Mouse (Mus musculus): ENCODE data around the gene Asah2.
"Not testable (repeated sequence)": the region's sequence is repeated elsewhere in the genome, so short reads cannot be mapped to it uniquely, and the experiment has no call there.

Asah2 gene

DNA sequence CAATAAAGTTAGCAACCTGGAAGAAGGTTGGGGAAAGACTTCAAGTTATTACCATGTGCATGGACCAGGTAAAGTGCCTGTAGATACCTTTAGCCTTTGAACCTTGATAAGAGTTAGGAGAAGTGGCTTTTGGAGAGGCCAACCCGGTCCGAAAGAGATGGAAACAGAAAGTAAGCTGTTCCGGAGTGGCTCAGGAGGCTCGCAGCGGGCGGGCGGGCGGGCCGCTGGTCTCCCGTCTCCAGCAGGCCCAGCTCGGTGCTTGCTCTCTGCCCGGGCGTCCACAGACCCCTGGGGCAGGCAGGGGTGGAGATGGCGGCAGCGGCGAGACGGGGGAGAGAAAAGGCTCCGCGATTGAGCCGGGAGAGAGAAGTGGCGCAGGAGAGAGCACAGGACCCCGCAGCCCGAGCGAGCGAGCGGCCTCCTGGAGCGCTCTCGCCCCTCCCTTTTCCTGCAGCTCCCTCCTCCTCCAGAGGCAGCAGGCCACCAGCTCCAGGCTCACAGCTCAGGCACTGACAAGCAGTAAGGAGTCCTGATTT lies at the start of gene Asah2:
Gene Asah2, minus strand, starts transcription at position 441 of the 536 bp plus-strand sequence.
- DNase-seq (ENCODE audit: inconsistent ontology term) = peak; percentile 84

DNA sequence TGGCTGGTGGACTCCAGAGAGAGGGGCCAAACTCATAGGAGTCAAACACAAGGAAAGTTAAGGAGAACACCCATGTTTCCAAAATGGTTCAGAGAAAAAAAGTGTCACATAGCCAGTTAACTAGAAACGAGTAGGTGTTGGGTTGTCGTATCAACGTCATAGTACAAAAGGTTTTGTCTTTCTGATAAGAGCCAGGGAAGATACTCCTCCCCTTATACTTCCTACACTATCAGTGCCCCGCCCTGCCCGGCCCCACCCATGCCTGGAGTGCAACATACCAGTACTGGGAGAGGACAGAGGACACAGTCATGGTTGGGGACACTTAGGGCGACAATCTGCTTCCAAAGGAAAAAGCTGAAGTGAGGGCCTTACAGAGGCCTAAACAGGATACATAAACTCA lies 49.0 kb upstream of the Asah2 start:
- DNase-seq (ENCODE audit: inconsistent ontology term) = no peak

DNA sequence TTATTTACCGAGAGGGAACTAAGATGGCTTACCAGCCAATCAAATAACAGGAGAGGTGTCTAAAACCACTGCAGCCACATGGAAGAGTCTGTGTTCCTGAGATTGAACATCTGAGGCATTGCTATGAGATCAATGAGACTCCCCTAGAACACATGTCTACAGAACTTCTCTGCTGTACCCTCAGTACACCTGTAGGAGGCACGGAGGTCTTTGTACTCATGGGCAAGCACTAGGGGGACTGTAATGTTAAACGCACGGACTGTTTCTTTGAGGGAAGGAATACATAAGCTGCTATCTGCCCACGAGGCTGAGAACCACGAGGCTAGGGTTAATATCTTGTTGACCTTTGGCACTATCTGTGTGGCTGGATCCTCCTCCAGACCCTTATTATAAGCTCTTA lies 44.5 kb upstream of the Asah2 start:
- no peak for DNase-seq (ENCODE audit: inconsistent ontology term)

DNA sequence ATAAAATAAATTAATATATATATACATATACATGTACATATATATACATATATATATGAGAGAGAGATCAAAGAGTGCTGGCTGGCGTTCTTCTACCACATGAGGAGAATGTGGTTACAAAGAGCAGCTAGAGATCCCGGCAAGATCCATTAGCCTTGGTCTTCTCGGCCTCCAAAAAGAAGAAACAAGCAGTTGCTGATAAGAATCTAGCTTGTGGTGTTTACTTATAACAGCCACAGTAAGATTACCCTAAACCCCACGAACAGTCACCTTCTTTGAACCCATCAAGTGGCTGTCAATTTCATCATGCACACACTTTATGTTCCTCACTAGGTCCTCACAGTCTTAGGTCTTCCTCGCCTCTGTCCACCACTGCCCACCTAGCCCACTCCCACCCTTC lies 40.7 kb upstream of the Asah2 start:
- DNase-seq (ENCODE audit: inconsistent ontology term) = no peak

DNA sequence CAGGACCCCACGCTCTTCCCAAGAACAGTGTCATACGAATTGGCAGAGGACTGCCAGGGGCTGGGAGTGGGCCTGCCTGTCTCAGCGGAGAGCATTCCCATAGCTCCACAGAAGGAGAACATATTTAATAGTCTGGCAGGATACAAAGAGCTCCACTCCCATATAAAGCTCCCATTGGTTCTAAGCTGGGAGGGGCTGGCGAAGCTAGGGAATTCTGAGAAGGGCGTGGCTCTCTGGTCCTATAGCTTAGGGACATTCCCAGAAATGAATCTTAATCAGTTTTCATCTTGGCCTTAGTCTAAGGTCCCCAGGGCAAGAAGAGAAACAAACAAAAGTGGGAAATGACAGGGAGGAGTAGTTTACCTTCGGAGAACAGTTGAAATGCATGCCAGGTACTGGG lies 34.4 kb upstream of the Asah2 start:
- no peak for DNase-seq (ENCODE audit: inconsistent ontology term)

- no peak for DNase-seq (ENCODE audit: inconsistent ontology term)
These were observed 30.5 kb upstream of the Asah2 start for GRCm38 (mm10) chr19:32138361-32139088.

DNA sequence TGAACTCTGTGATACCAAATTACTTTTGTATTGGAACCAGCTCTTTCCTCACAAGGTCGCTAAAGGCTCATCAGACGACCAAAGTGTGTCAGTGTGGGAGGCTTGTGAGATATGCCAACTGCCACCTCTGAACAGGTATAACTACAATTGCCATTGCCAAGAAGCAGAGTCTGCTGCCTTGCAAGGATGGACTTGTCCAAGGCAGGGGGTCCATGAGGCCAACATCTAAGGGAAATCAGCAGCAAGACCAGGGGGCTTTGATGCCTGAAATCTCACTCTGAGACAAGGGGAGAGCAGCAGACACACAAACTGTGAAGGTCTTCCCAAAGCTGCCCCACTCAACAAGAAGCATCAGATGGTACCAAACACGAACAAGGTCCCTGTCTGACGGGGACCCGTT lies 29.9 kb upstream of the Asah2 start:
- DNase-seq (ENCODE audit: inconsistent ontology term) = no peak

DNA sequence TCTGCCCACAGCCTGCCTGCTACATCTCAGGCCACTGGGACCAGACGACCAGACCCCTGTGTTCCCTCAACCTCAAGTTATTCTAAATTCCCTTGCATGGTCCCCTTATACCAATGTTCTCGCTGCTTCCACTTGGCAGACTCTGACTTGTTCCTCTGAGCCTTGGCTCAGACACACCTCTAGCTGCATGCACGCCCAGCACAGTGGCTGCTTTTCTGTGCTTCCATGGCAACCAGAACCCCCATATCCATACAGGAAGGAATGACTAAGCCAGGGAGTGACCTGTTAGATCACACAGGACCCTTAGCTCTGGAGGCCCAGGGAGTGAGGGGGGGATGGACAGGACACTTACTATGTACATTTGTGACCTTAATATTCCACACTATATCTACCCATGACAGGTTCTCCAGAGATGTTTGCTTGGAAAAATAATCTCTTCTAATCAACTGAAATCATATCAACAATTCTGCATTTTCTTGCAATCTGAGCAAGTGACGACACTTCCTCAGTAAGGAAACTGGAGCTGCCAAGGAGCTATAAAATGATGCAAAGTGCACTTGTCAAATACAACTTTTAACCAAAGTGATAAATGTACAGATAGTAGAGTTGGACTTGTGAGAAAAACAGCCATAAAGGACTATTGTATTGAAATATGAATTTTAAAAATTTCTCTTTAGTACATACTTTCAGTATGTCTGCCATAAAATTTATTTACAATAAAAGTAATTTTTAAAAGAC lies 29.0 kb upstream of the Asah2 start:
- peak; percentile 11 for DNase-seq (ENCODE audit: inconsistent ontology term)

- DNase-seq (ENCODE audit: inconsistent ontology term) = not testable (repeated sequence)
These were observed 23.9 kb upstream of the Asah2 start for GRCm38 (mm10) chr19:32131707-32132488.

DNA sequence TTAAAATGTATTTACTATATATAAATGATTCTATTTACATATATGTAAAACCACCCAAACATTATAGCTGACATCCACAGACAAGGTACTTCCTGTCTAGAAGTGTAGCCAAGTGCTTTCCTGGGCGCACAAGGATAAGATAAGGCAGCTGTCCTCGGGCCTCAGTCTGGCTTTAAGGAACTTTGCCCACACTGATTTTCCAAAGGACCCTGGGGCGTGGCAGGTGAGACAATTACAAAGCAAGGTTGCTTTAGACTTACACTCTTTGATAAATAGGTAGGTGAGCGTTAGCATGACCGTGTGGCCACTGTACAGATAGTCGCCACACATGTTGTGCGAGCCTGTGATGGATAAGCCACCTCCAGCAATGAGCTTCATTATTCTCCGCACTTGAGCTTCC lies 21.3 kb upstream of the Asah2 start:
- no peak for DNase-seq (ENCODE audit: inconsistent ontology term)

DNA sequence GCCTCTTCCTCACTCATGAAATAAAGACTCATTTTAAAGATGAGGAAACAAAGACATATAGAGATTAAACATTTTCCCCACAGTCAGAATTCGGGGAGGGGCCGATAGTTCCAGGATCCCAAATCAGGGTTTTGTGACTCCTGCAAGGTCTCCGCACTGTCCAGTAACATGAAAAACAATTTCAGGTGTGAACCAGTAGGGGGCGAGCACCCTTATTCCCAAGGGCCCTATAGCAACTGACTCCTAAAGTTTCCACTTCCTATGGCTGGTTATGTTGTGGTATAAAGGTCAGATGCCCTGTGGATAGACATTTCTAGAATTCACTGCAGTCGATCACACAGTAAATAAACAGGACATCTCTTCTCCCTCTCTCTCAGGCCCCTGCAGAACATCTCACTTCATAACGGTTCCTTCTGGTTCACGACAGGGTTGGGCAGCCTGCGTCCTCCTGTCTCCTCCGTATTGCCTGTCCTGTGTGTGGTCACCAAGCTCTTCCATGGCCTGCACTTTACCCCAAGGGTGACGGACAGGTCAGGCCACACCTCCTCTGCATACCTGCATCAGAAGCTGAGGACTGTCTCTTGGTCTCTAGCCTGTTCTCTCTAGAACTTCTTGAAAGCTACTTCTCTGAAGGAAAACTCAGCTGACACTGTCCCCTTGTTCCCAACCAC lies 19.3 kb upstream of the Asah2 start:
- no peak for DNase-seq (ENCODE audit: inconsistent ontology term)

DNA sequence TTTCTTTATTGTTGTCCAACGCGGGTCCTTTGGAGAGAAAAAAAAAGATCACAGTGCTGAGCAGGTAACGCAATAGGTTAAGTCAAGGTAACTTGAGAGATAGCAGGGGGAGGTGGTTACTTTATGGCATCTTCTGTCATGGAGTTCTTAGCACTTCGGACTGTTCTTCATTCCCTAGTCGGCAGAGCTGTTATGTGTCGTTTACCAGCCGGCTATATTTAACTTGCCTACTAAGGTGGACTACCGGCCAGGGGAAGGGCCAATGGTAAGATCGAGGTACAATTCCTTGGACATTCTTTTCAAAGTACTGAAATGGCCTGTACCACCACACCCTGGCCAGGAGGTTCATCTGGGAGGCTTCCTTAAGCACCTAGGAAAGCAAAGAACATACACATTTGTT lies 16.1 kb upstream of the Asah2 start:
- no peak for DNase-seq (ENCODE audit: inconsistent ontology term)

DNA sequence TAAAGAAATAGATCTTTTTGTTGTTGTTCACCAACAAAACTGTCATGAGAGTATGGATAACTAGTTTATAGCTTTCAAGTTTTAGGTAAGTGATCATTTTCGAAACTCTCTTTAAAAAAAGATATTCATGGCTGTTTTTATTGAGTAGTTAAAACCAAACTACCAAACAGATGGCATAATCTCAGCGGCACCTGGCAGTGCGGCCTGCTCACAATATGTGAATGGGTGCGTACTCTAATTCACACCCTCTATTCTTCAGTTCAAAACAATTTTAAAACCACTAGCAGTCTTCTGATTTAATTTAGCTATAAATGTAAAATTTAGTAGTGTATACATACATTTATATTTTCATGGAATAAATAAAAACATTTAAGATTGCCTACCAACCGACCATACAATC lies 15.2 kb upstream of the Asah2 start:
- DNase-seq (ENCODE audit: inconsistent ontology term) = no peak

DNA sequence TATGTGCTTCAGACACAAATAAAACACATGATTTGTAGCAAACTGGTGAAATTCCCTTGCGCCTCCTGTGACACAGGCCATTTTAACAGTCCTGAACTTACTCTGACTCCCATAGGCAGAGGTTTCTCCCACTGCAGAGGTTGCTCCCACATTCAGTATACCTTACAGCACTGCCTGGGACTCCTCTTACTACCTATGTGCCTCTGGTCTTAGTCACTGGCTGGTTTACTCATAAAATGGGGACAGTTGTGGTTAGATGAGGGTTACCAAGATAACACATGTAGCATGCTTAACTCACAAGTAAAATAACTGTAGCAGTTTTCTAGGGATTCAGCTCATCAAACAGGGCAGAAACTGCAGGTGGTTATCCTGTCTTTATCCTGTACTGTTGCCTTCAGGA lies 12.8 kb upstream of the Asah2 start:
- no peak for DNase-seq (ENCODE audit: inconsistent ontology term)

GRCm38 (mm10) chr19:32119666-32120065 lies 11.7 kb upstream of the Asah2 start:
- DNase-seq (ENCODE audit: inconsistent ontology term) = no peak

DNA sequence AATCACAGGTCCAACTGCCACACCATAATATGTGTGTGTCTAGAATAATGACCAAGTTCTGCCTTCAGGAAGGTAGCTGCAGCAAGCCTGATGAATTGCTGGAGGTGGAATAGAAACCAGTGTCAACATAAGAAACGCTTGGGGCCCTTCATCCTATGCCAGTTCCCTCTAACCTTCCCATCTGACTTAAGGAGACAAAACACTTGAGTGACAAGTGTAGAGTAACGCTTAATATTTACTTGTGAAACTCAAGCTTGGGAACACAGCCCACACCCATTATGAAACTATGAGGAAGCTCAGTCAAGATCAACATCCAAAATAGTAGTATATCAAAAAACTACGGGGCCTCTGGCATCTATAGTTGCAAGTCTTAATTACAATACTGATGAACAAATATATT lies 10.5 kb upstream of the Asah2 start:
- no peak for DNase-seq (ENCODE audit: inconsistent ontology term)

GRCm38 (mm10) chr19:32117484-32118018 lies 9.5 kb upstream of the Asah2 start:
- no peak for DNase-seq (ENCODE audit: inconsistent ontology term)

DNA sequence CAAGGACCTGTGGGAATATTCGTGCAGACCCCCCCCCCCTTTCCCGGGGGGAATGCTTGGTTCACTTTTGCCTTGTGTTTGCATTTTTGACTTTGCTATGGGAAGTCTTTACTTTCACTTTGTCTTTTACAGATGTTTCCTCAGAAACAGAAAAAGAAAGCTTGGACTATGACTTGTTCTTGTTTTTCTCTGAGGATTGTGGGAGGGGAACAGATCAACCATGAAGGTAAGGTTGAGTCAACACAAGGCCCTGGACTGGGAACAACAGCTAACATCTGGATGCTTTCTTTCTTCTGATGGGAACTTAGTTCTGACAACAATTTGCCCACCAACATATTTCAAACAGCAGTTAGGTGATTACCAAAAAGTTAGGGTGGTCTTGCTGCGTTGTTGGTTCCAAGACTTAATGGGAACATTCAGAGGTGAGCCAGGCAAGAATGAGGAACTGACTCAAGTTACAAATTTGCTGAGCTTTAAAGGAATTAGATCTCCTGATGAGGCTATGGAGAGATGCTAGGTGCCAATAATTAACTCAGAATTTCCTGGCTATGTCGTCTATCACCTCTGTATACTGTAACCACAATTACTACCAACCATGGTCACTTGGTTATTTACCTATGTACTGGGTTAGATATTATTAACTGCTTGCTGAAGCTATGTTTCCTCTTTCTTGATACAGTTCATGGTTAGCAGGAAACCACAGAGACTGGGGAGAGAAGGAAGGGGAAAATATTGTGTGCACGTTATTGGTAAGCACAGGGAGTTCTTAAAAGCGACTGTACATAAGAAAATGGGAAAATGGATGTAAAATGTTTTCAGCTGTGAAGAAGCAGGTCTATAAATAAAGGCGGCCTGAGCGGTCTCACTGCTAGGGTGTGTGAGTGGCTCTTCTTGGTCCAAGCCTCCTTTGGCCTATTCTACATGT lies 4.1 kb upstream of the Asah2 start:
- DNase-seq (ENCODE audit: inconsistent ontology term) = no peak

GRCm38 (mm10) chr19:32106750-32107149 lies 1.3 kb downstream of the Asah2 start:
- no peak for DNase-seq (ENCODE audit: inconsistent ontology term)

DNA sequence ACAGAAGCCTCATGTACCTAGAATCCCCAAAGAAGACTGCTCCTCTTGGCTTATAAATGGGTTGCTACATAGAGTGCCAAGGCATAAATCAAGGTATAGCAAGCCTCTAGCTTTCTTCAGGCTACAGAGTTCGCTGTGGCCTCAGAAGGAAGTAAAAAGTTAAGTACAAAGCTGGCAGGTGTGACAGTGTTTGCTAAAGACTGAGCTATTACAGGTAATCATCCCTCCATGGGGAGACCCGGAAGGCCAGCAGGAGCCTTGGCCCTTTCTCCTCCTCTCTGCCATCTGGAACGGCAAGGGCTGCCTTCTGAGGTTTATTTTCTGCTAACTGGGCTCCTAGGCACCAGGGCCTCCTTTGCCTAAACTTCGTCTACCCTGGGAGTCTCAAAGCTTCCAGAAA lies 3.8 kb downstream of the Asah2 start:
- no peak for DNase-seq (ENCODE audit: inconsistent ontology term)

DNA sequence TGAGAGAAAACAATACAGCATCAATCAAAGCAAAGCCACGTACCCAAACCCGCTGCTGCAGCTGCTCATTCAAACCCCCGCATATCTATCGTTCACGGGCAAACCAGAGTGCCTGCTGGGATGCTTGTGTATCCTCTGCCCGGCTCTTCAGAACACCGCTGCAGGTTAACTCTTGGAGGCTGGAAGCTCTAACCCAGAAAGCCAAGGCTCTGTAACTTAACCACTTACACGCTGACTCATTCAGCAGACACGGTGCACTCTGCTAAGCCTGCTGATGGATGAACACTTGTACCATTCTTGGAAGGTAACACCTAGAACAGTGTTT lies 5.1 kb downstream of the Asah2 start:
- DNase-seq (ENCODE audit: inconsistent ontology term) = peak; percentile 34

All from Muller cell, postnatal 12 days (primary cell).